Mouse (Mus musculus) olfactory bulb, adult 2 months (tissue): ENCODE data around the gene Ube3a.

ENCODE experiments used
- CTCF ChIP-seq: fragments of 200-500 bp; IDR thresholded peaks from 2 replicates; pipeline ENCODE4 v1.5.1; 2012; ENCODE audit warnings: low read depth, mild to moderate bottlenecking, low read length, moderate library complexity; ENCODE audit not compliant: insufficient read depth
- POLR2A ChIP-seq: fragments of 200-500 bp; IDR thresholded peaks from 2 replicates; pipeline ENCODE4 v1.6.1; 2012; ENCODE audit warnings: mild to moderate bottlenecking, low read depth, low read length, moderate library complexity; ENCODE audit not compliant: insufficient read depth

GRCm38 (mm10) chr7:59221244-59221643 lies 7.3 kb upstream of the Ube3a start:
- no peak for TF ChIP-seq CTCF
- no peak for TF ChIP-seq POLR2A
